Mouse (Mus musculus) C2C12 (cell line): ENCODE data around the gene Ggcx.

Source experiments
- CEBPB ChIP-seq: IDR thresholded peaks from one replicate; pipeline ENCODE4 v1.6.1; 2011; ENCODE audit warnings: low read depth, mild to moderate bottlenecking, control low read depth, moderate library complexity
- CTCF ChIP-seq: IDR thresholded peaks from one replicate; pipeline ENCODE4 v1.5.1; 2011; ENCODE audit not compliant: control insufficient read depth, insufficient read depth, insufficient read length
- MAX ChIP-seq: IDR thresholded peaks from one replicate; pipeline ENCODE4 v1.6.1; 2011; ENCODE audit warnings: mild to moderate bottlenecking, control low read depth
- MYOG ChIP-seq: IDR thresholded peaks from one replicate; pipeline ENCODE4 v1.6.1; 2011; ENCODE audit not compliant: control insufficient read depth, insufficient read length; ENCODE audit errors: extremely low read depth
- USF1 ChIP-seq: IDR thresholded peaks from one replicate; pipeline ENCODE4 v1.6.1; 2011; ENCODE audit warnings: low read depth, mild to moderate bottlenecking, control low read depth, moderate library complexity

- TF ChIP-seq CTCF (no peak), MAX (no peak), MYOG (no peak), USF1 (no peak), CEBPB (no peak)
These were observed 25.8 kb upstream of the Ggcx start for GRCm38 (mm10) chr6:72388266-72388665.
